Mouse (Mus musculus) granulocyte monocyte progenitor cell, adult 5-6 weeks (primary cell): ENCODE measurements at regions not wholly inside any gene's neighbourhood (a gene's known extent, or its start where the extent isn't known, plus 50 kb on each side); places are given as distances from the start of the nearest gene placed in this dataset.

ENCODE experiments used
- ATAC-seq: replicated peaks from 2 replicates; pipeline ENCODE4 v1.8.0; 2016; ENCODE audit warnings: mild to moderate bottlenecking, moderate TSS enrichment, inconsistent platforms; ENCODE audit not compliant: poor library complexity, severe bottlenecking

DNA sequence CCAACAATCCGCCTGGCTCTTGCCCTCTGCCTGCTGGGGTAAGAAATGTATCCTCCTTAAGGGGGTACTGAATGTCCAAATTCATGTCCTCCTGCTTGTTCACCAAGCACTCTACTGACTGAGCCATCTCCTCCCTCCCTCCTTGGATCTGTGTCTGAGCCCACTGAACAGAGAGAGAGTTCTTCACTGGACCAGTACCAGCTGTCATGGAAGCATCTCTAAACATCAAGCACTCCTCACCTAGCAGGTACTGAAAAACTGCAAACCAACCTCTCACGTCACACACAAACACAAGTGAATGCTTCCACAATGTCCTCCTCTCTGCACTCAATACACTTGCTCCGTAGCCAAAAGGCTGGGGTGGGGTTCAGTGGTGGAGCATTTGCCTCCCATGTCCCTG is 159.4 kb upstream of the Smim15 start:
- ATAC-seq = no peak

DNA sequence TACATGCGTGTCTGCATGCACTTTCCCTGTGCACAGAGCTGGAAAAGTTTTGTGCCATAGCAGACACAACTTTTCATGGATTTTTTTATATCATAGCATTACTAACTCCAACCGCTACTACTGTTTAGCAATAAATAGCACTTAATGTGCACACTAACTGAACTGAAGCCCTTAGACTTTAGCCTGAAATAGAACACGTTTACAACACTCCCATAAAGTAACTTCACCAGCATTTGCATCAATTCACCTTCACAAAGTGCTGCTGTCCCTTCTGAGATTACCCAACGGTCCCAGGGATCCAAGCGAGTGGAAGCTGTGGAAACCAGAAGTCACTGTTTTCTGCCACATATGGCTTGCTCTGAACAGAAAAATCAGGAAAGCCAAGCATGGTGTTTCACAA is 161.9 kb upstream of the Smim15 start:
- ATAC-seq = no peak

DNA sequence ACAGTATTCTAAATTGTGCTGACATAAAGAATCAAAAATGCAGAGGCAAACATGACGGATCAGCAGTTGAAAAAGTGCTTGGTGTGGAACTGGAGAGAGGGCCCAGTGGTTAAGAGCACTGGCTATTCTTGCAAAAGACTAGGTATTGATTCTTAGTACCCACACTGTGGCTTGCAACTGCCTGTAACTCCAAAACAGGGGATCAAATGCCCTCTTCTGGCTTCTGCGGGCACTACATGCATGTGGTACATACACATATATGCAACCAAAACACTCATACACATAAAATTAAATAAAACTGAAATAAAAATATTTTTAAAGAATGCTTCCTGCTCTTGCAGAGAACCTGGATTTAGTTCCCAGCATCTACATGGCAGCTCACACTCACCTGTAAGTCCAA is 163.7 kb upstream of the Smim15 start:
- ATAC-seq = no peak

DNA sequence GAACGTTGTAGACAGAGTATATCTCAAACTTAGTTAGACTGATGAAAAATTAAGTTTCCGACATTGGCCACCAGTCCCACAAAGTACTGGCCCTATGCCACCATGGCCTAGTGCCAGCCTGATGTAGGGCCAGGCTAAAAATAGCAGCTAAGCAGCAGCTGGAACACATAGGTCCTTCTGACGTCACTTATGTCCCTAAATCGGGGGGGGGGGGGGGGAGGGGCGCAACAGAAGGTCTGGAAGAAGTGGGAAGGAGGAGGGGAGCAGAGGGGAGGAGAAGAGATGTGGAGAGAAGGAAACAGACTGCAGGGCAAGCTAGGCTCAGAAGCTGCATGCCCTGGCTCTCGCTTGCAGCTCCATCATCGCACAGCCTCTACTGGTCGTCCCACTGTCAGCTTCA is 164.7 kb upstream of the Smim15 start:
- no peak for ATAC-seq

DNA sequence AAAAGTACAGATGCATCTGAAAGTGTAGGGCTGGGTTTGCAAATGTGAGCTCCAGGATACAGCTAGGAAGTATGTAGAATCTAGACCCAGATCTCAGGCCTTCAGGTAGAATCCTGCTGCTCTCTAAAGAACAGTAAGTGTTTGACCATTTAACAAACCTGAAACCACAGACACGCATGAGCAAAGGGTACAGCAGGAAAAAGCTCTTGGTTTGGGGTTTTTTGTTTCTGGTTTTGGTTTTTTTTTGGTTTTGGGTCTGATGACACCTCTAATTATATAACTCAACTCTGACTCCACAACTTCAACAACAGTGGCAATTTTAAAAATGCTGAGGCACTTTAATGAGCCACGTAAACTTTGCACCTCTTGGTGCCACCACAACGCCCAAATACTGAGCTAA is 165.3 kb upstream of the Smim15 start:
- no peak for ATAC-seq

DNA sequence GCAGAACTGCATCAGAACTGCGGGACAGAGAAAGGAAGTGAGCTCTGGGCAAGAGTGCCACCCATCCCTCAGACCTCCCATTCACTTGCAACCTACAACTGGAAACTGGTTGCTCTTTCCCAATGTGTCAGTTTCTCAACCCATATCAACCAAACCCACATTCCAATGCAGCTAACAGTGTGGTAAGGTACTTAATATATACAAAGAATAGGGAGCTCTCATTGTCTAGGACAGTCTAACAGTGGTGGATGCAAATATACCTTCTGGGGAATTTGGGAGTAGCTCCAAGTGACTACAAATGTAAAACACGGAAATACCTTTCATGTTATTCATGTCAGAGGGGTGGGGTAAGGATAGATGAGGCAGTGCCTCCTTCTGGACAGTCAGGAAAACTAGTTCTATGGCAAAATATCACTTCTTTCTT is 171.0 kb upstream of the Smim15 start:
- peak; percentile 96 for ATAC-seq

DNA sequence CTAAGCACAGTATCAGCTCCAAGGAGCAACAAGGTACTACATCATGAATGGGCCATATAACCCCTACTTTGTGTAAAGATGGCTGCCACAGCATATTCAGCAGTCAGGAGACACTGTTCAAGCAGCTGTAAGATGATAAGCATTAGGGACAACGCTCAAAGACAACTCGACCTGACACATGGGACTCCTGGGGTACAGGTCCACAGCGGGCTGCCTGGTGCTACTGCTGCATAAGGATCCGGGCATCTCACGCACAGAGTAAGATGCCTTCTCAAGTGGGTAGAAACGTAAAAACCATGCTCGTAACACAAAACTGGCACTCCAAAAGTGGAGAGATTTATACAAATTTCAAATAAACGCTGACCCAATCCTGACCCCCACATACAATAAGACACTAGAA is 171.7 kb upstream of the Smim15 start:
- no peak for ATAC-seq

DNA sequence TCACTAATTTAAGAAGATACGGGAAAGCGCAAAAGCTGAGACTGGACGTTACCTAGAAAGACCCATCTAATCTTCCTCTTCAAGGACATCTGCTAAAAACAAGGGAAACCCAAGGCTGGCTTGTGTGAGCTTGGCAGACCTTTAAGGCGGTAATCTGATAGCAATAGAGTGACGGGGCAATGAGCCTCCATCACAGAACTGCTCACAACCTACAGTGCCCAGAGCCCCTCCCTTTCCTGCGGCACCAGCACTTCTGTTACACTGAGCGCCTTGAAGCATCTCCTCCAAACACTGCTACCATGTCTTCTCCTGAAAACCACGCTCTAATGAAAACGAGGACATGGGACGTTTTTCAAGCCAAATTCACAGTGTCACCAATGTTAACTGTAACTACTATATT is 172.1 kb upstream of the Smim15 start:
- no peak for ATAC-seq

DNA sequence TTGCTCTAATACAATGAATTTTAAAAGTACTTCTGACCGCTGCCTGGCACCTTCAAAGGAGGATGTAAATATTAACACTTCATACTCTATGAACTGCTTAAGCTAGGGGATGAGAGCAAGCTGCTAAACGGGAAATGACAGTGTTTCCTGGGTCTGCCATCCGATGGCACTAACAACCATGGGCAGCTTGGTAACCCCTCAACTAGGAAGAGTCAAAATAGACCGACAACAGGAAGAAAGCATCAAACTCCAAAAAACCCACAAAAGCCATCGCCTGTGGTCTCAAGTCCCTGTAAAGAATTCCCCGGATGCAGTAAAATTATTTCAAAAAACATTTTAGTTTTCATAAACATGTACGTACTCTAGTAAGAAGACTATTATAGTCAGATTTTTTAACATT is 175.3 kb upstream of the Smim15 start:
- ATAC-seq = no peak

DNA sequence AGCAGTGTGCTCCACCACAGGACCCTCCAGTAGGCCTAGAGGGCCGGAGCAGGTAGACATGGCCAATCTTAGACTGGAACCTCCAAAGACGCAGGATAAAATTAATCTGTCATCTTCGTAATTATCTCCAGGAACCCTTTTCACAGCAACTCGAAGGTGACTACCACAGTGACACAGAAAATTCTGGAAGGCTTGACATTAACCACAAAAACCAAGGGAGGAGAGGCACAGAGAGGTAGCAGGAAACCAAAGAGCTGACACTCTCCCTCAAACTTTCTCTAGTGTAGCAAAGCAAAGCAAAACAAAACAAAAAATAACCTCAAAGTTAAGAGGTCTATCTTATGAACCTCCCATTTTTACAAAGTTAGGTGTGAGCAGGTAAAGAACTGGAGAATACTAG is 177.4 kb upstream of the Smim15 start:
- ATAC-seq = no peak

DNA sequence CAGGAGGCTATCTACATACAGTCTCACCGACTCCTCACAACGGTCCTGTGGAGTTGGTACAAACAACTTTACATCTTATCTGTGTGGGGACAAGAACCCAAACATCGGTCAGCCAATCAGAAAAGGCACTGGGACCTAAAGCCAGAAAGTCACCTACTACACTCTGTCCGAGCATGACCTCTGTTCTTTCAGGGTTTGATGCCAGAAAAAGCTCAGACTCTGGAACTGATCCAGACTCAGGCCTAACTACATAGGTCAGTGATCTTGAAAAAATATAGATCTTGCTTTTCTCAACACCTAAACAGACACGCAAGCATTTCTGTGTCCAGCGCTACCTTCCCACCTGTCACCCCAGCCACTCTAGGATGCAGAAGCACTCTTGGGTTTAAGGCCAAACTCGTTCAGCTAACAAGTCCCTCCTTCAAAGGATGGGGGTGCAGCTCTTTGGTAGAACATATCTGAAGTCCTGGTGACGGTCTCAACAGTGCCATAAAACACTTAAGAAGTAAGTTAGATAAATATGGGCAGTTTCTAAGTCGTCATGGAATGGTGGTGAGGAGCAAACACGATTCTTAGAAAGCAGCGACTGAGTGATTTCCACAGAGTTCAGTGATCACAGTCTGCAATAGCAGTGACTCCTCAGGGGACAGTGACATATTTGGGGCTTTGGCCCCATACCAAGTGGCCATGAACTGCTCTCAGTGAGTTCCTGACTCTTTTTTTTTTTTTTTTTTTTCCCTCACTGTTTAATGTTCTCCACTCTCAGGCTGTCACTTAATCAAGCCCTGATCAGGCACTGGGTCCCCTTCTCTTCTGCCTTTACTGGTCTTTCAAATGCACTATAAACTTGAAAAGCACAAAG is 181.2 kb upstream of the Smim15 start:
- ATAC-seq = no peak

DNA sequence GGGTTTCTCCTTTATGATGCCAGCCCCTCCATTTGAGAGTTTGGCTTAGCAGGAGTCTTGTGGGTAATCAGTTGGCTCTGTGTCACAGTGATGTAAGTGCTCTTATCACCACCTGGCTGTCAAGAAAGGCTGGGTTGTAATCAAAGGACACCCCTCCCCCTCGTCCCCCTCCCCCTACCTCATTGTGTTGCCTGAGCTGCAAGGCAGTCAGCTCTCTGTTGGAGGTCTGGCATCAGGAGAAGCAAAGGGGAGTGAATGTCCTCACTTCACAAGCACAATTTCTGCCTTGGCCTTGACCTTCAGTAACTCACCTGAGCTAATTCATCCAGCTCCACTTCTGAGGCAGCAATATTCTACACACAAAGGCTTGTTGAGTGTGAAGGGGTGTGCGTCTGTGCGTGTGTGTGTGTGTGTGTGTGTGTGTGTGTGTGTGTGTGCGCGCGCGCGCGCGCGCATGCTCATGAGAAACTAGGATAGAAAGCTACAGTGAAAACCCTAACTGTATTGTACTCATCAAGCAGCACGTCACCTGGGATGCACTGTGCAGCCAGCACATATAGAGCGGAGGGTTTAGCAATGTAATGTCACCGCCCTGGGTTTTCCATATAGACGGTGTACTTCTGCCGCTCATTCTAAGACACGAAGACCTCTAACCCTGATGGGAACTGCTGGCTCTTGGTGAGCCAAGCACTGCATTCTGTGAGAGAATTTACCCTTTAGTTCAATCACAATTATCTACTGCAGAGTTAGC is 182.7 kb upstream of the Smim15 start:
- no peak for ATAC-seq

DNA sequence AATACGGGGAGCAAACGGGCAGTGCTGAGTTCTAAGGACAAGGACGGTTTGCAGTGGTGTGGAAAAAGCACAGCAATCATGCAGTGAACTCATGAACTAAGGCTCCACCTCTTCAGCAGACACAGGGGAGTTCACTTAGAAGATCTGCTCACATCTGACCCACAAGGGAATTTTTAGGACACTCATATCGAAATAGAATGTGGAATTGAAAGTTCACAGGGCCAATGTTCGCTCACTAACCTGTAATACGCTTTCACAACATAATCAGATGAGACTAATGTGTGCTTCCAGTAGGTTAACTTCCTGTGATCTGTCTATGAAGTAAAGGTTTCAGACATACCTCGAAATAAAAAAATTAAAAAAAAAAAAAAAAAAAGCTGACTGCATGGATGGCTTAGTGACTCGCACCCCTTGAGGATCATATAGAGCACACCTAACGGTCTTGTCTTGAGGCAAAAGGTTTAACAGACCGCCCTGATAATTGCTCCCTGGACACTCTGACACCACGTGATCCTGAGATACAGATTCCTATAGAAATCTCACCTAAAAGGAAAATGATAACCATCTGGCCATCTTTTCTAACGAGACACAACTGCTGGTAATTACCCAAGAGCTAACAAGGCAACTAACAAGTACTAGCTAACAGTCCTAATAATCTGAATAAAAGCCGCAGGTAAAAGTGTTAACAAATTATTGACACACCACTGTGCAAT is 187.0 kb upstream of the Smim15 start:
- ATAC-seq = no peak

DNA sequence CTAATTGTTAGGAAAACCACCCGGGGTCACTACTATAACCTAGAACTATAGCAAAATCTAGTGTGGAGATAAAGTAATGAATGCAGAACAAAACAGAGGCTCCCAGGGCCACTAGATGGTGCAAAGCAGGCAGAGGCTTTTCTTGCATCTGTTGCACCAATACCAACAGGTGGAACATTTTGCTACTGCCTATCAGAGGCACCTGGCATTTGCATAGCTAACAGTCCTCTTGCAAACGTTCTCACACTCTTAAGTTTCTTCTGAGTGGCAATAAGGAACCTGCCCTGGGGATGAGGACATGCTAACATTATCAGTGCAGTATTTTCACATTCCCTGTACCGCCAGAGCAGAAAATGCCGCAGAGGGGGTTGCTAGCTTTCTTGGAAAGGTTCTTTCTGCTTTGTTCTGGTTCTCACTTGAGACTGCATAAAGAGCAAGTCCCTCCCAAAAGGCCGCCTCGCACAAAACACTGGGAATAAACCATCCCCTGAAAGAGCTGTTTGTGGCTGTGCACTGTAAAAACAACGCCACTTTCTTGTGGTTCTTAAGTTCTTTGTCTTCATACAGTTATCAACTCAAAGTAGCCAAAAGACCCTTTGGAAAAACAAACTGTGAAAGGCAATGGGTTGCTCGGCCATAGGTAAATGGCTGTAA is 193.2 kb upstream of the Smim15 start:
- no peak for ATAC-seq

DNA sequence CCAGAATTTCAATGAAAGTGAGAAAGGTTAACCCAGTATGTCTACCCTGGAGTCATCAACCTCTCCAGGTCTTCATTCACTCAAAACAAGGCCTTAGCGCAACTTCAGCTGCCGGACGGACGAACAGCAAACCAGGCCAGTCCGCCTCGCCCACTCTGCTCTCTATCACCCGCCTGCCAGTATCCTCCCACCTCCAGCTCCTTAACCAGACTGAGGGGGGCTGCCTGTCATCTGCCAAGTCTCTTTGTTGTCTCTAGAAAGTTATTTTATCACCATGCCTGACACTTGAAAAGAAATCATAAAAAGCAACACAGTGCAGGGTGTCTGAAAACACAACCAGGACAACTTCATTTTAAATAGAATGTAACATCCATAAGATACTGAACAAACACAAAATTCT is 195.4 kb upstream of the Smim15 start:
- ATAC-seq = no peak

DNA sequence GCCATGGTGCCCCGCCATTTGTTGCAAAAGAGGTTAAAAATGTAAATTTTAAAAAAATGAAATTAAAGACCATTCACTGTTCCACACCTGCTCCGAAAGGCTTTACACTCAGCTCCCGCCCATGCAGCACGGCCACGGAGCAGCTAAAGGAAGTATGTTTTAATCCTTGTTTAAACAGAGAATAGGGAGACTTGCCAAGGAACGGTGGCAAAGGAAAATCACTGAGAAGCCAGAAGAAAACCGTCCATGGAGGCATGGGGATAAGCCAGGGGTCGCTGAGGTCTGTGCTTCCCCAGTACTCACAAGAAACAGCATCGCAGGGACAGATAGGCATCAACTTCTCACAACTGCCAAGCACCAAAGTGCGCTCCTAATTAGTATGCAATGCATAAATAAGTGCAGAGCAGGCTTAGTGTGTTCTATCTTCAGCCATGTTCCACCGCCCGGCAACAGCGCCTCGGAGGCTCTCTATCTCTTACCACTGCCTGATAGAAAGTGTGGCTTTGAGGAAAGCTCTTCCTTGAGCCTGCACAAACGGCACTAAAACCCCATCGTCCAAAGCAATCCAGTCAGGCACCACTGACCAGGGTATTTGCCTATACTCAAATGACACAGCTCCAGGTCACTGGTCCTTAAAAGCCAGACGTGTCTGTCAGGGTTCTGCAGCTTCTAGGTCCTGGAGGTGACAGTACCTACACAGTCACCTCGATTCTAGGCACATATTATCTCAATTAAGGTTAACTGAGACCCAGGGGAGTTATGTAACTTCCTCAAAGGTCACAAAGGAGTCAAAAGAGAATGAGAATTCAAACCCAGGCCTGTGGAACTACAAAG is 196.8 kb upstream of the Smim15 start:
- ATAC-seq = no peak

DNA sequence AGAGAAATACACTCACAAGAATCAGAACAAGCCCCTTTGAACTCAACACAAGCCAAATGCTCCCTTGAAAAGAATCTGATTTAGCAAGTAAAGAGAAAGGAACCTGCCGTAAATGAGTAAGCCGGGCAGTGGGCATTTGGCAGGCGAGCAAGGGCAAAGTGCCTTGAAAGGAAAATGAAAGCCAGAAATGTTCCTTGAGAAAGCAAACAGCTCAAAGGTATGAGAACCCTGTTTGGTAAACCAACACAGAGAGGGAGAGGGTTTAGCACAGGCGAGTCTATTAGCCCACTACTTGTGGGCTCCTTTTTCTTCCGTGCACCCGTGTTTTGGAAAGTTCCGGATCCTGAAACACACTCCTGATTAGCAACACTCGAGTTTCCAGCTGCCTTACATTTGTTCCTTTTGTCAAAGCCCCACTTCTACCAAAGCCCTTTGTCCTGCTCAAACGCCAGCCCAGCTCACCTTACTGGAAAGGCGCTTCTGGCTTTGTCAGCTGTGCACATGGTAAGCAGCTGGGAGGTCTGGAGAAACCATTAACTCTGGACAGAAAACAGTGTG is 197.5 kb upstream of the Smim15 start:
- no peak for ATAC-seq

DNA sequence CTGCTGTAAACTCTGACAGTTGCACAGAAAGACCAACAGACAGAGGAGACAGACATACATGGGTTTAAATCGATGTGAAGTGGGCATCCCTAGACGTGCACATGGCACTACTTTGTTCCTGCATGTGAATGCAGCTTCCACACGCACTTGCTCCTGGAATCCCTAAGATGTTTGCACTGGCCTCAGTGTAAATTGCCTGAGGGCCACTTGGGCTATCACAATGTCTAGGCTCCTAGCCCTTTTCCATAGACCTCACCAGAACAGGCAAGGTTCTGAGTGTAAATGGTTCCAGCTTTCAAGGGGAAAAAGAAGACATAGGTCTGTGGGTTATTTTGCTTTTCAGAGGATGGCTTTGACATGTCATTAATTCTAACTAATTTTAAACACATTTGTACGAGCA is 198.4 kb upstream of the Smim15 start:
- ATAC-seq = no peak

DNA sequence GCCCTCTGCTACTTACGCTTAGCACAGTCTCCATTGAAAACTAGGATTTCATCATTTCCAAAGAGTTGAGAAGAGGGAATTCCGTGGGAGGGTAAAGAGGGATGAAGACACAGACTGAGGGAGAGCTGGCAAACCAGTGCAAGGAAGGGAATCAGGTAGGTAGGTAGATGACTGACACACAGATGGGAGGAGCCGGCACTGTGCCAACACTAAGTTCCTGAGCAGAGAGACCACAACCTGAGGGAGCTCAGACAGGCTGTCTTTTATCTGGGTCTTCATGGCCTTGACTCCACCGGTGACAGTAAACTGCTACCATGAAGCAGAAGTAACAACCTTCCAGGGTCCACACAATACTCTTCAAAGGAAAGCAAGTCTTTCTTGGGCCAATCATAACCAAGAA is 200.2 kb upstream of the Smim15 start:
- ATAC-seq = peak; percentile 53
